ENCODE assay signal across 26 mouse cellular contexts in the genomic region with DNA sequence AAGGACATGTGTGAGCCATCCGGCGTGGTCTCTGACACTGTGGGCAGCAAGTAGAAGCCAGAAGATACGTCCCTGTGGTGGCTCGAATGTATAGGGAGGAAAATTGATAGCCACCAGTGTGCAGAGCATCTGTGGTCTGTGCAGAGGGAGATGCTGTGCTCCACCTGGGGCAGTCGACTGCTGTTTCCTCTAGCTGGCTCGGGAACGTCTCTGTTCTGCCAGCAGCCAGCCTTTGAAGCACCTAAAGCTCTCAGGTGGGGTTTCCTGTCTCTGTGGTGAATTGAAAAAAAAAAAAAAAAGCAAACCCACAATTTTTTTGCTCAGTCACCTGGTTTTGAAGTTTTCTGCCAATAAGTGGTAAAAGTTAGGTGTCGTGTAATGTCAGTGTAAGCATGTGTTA. TPM values are rescaled to one million over a fixed set of nuclear protein-coding genes. Genes with fewer than 3 reads are reported as not detected.
A peak's percentile ranks its signal among the peaks of the same experiment; 100 is the strongest.
DNase-seq lines count a peak whose midpoint lies in the region; ATAC-seq and TF ChIP-seq lines count a peak whose summit lies in the region.
"Had no signal": no experiment of that assay in that cellular context is flagged by ENCODE, and none has a peak within 500 bp of the region (broad histone marks: within the 10 kb centered on the region; RNA-seq: fewer than 3 reads in every experiment).

No protein-coding gene starts in this region.

- H3K27ac ChIP-seq in thymus, adult 2 months (ENCODE audit: control insufficient read depth, insufficient read depth, low read length), result peak overlapping the region; percentile 95
- H3K27ac ChIP-seq in layer of hippocampus, adult 2 months, result no peak overlapping the region
- H3K27ac ChIP-seq: embryonic facial prominence, embryonic 12.5 days; hindbrain, embryonic 10.5 days; hindbrain, postnatal 0 days; kidney, embryonic 15.5 days; liver, embryonic 15.5 days; macrophage; midbrain, embryonic 10.5 days had no signal

- 0 out of 2 replicates have a peak, but pooled peaks have one; percentile 33 for TF ChIP-seq CTCF in thymus, adult 2 months (IDR thresholded peaks at IDR 0.05; ENCODE audit: borderline replicate concordance, control insufficient read depth, extremely low read depth, insufficient read depth, low read length, poor library complexity)
- no peak for TF ChIP-seq CTCF in layer of hippocampus, adult 2 months (conservative IDR thresholded peaks at IDR 0.05)

- peak; percentile 84 for DNase-seq in T-cell, adult 2 months (ENCODE audit: low spot score)
- DNase-seq in thymus, adult 2 months, result peak; percentile 80
- peak; percentile 77 for DNase-seq in thymus, postnatal 4 days
- DNase-seq in left cerebral cortex, adult 9 months (ENCODE audit: low spot score in 2 of 2), result no peak
- no peak for DNase-seq in right cerebral cortex, postnatal 10 days (ENCODE audit: low spot score in 2 of 2)
- DNase-seq in layer of hippocampus, adult 2 months (ENCODE audit: low spot score in 2 of 2), result no peak
- DNase-seq: adrenal gland, adult 8-10 months; cerebellum, adult 18-20 months; cerebellum, postnatal 25 days; heart, postnatal 10 days; kidney, adult 11 months; kidney, postnatal 36 days; left cerebral cortex, postnatal 4 days; liver; right cerebral cortex, adult 18-20 months had no signal

- peaks cover 72% of the 10 kb centered on the region for H3K4me1 ChIP-seq in thymus, adult 2 months (replicated peaks; ENCODE audit: control insufficient read depth, insufficient read depth, low read length)
- H3K4me1 ChIP-seq: embryonic facial prominence, embryonic 12.5 days; hindbrain, embryonic 10.5 days; kidney, embryonic 15.5 days; liver, embryonic 15.5 days; midbrain, embryonic 10.5 days had no signal

- H3K36me3 ChIP-seq in thymus, adult 2 months (ENCODE audit: control insufficient read depth, insufficient read depth, low read length), result no peaks in the 10 kb centered on the region
- H3K36me3 ChIP-seq: liver, embryonic 15.5 days had no signal

- H3K4me3 ChIP-seq in thymus, adult 2 months (ENCODE audit: control insufficient read depth, insufficient read depth, low read length), result no peak overlapping the region
- no peak overlapping the region for H3K4me3 ChIP-seq in layer of hippocampus, adult 2 months
- H3K4me3 ChIP-seq: embryonic facial prominence, embryonic 12.5 days; hindbrain, embryonic 10.5 days; kidney, embryonic 15.5 days; liver, embryonic 15.5 days; midbrain, embryonic 10.5 days; myocyte had no signal

- peak; percentile 83 for ATAC-seq in CD4-positive, CD25-positive, alpha-beta regulatory T cell, adult 4 months
- ATAC-seq: hindbrain, postnatal 0 days; midbrain, embryonic 16.5 days; Patski had no signal

- TF ChIP-seq POLR2A in thymus, adult 2 months (IDR thresholded peaks at IDR 0.05; ENCODE audit: control insufficient read depth, extremely low read depth, insufficient read depth, low read length, poor library complexity), result 0 out of 2 replicates have a peak, but pooled peaks have one; percentile 41

- 10% methylated on average over 8 of the region's 8 CpGs for WGBS in thymus, adult 2 months

- no peaks in the 10 kb centered on the region for H3K27me3 ChIP-seq in thymus, adult 2 months (ENCODE audit: control insufficient read depth, insufficient read depth, low read length)
- H3K27me3 ChIP-seq: embryonic facial prominence, embryonic 12.5 days; kidney, embryonic 15.5 days; liver, embryonic 15.5 days; Patski had no signal

RNA-seq across cellular contexts. Expression of gene Tmppe, which starts 42.4 kb away (rescaled TPM):
- 10 to 100 TPM; 10.9 to 20.8 TPM for polyA plus RNA-seq in CD4-positive, CD25-positive, alpha-beta regulatory T cell, adult 4 months (2017; shearing (Covaris generic))
- 23.8 and 25.4 TPM in 2 replicates for polyA plus RNA-seq in thymus, adult 2 months (2012; rRNA removed)
- 10 to 100 TPM; 10.3 to 10.8 TPM for total RNA-seq in layer of hippocampus, adult 2 months (2021)

RNA-seq across cellular contexts. Expression of gene Glb1, which starts 42.5 kb away (rescaled TPM):
- 10 to 100 TPM; 43.0 to 62.1 TPM for polyA plus RNA-seq in CD4-positive, CD25-positive, alpha-beta regulatory T cell, adult 4 months (2017; shearing (Covaris generic))
- polyA plus RNA-seq in thymus, adult 2 months (2012; rRNA removed), result 55.3 and 59.5 TPM in 2 replicates
- 10 to 100 TPM; 21.9 to 22.1 TPM for total RNA-seq in layer of hippocampus, adult 2 months (2021)

RNA-seq across cellular contexts. Expression of gene Crtap, which starts 52.9 kb away (rescaled TPM):
- polyA plus RNA-seq in CD4-positive, CD25-positive, alpha-beta regulatory T cell, adult 4 months (2017; shearing (Covaris generic)), result 1 to 10 TPM; 2.4 to 2.9 TPM
- polyA plus RNA-seq in thymus, adult 2 months (2012; rRNA removed), result 33.8 and 34.0 TPM in 2 replicates
- 1 to 10 TPM; 5.4 to 6.0 TPM for total RNA-seq in layer of hippocampus, adult 2 months (2021)

Comparison
In these comparisons a context has a peak if more than half of its experiments do, and no peak if none do; other contexts are left out.
1. DNase-seq: peak in T-cell, adult 2 months (single experiment), thymus, adult 2 months (single experiment) and thymus, postnatal 4 days (single experiment); none in left cerebral cortex, adult 9 months (0 of 2), right cerebral cortex, postnatal 10 days (0 of 2) and layer of hippocampus, adult 2 months (0 of 2).